Mouse (Mus musculus): ENCODE results near the gene Hs3st1.
"Not testable (repeated sequence)": the region's sequence is repeated elsewhere in the genome, so short reads cannot be mapped to it uniquely, and the experiment has no call there.

The Hs3st1 gene

GRCm38 (mm10) chr5:39755375-39755774, at the start of gene Hs3st1:
Hs3st1 (minus strand) TSS chr5:39755475.
- not testable (repeated sequence) for DNase-seq (ENCODE audit: low spot score in 2 of 2)

- DNase-seq (ENCODE audit: low spot score in 2 of 2) = no peak
These were observed 49.4 kb upstream of the Hs3st1 start for GRCm38 (mm10) chr5:39804663-39805062.

- no peak for DNase-seq (ENCODE audit: low spot score in 2 of 2)
These were observed 48.7 kb upstream of the Hs3st1 start for GRCm38 (mm10) chr5:39803941-39804340.

DNA sequence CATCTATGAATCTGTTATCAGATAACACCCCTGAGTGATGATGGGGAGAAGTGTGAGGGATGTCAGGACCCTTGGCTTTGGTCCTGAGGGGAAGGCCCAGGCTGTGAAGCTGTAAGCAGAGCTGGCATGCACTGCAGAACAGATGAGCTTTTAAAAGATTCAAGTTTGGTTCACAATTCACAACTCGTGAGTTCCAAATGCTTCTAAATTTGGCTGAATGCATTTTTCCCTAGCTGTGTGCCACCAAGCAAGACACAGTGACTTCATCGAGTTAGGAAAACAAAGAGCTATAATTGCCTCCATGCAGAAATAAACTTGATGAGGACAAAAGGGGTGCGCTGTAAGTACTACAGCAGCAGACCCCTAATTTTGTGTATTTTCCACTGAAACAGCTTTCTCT, 48.2 kb upstream of the Hs3st1 start:
- DNase-seq (ENCODE audit: low spot score in 2 of 2) = no peak

DNA sequence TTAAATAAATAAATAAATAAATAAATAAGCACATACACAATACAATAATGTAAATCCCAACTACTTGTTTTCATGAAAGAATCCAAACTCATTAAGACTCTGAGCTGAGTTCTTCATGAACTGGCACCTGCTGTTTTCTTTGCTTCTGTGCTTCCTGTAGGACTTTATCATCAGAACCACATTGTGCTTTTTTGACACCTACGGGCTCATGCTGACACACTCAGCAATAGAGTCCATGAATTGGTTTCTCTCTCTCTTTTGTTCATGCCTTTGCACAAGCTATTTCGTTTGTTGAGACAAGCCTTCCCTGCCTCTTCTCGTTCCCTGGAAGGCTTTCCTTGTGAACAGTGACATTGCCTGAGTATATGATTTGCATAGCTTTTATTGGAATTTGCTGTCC, 46.8 kb upstream of the Hs3st1 start:
- no peak for DNase-seq (ENCODE audit: low spot score in 2 of 2)

GRCm38 (mm10) chr5:39777094-39777710, 21.9 kb upstream of the Hs3st1 start:
- no peak for DNase-seq (ENCODE audit: low spot score in 2 of 2)

DNA sequence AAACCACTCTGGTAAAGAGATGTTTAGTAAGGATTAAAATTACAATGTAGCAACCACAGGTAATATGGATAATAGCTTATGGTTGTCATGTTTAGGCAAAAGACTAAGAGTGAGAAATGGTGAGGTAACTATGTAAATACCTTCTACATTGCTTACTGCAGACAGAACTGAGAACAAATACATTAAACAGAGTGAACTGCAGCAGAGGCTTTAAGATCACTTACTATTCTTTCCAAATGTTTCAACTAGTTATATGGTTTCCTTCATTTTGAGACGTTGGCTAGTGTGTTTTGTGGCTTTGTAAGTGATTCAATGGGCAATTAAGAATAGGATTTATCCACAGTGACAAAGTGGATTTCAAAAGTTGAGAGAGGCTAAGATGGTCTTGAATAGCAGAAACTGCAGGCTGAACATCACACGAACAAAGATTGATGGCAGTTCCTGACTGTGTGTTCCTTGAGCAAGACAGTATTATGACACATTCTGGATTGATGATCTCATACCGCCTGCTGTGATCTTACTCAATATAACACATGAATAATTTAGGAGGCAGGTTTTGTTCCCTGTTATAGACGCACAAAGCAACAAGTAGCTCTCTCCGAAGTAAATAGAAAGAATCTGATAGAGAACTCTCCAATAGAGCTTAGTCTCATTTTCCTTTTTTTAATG, 16.5 kb upstream of the Hs3st1 start:
- DNase-seq (ENCODE audit: low spot score in 2 of 2) = no peak

- no peak for DNase-seq (ENCODE audit: low spot score in 2 of 2)
These were observed 6.6 kb upstream of the Hs3st1 start for GRCm38 (mm10) chr5:39761682-39762456.

DNA sequence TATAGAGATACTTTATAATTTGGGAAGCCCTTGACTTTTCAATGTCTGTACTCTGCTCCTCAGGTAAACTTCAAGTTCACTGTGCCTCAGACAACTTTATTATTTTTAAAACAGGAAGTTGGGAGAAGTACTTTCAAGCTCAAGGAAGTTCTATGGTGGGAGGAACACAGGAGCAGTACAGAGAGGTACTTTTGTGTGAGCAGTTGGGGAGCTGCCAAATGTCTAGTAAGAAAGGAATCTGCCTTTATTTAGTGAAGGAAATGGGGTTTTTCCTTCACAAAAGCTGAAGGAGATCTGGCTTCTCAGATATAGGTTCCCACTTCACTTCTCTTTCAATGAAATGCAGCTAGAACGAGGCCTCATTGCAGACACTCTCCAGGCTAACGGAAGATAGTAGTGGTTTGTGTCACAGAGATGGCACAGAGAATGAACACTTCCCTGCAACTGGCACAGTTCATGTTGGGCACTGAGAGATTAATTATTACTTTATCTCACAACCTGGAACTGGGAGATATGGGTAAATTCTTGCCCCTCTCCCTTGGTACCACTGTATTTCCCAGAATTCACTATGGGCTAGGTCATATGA, 3.7 kb upstream of the Hs3st1 start:
- DNase-seq (ENCODE audit: low spot score in 2 of 2) = no peak

DNA sequence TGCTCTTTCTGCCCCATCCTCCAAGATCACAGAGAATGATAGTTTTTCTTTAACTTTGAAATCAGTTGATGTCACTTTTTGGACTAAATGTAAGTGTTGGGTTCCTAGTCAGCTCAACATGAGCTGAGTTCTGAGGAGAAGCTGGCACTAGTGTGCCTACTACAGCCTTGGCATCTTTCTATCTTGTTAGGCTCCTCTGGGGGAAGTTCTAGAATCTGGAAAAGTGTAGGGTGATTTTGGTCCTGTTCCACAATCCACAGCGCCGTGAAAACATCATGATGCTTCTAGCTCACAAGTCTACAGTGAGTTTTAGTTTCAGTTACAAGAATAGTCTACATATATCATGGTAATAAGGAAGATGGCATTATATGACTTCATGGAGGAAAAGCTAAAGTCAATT, 18.4 kb downstream of the Hs3st1 start:
- no peak for DNase-seq (ENCODE audit: low spot score in 2 of 2)

GRCm38 (mm10) chr5:39733750-39734443, 21.4 kb downstream of the Hs3st1 start:
- DNase-seq (ENCODE audit: low spot score in 2 of 2) = no peak

DNA sequence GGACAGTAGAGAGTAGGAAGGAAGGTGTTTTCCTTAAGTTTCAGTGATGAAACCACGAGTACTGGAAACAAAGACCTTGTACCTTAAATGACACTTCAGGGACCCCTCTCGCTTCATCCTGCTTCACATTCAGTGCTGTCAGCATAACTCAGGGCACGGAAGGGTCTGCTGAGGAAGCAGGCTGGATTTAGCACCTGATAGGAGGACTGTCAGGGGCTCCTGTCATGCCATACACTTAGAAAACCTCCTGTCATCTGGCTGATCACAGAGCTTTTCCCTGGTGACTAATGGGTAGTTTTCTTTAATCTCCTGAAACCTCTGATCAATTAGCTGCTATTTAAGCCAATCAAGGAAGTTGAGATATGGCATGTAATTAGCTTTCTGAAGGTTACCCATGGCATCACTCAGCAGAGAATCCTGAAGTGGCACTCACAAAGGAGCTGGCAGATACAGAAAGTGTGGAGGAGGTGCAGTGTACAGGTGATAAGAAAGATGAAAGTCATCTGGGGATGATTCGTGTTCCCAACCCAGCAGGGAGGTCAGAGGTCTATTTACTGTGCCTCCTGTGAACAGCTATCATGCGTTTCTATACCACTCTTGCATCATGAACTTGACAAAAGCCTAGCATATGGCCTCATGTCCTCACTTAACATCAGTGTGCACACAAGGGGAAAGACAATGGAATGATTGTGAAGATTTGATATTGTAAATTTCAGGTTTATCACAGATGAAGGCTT, 22.1 kb downstream of the Hs3st1 start:
- no peak for DNase-seq (ENCODE audit: low spot score in 2 of 2)

- no peak for DNase-seq (ENCODE audit: low spot score in 2 of 2)
These were observed 39.4 kb downstream of the Hs3st1 start for GRCm38 (mm10) chr5:39715694-39716550.

GRCm38 (mm10) chr5:39715193-39715592, 40.1 kb downstream of the Hs3st1 start:
- no peak for DNase-seq (ENCODE audit: low spot score in 2 of 2)

DNA sequence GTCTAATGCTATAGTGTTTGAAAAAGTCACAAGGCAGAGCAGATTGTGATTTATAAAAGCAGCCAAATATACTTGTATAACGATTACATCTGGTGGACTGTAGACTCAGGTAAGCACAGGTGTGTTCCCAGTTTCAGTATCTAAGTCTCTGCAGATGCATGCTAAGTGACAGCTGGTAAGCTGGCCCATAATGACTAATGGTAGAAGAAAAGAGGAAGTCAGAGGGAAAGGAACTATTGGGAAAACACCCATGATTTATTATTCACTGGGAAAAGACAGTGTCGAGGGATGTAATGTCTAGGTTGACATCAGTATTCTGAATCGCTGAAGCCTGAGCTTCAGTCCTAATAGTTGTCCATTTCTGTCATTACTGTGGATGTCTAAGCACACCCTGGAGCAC, 49.7 kb downstream of the Hs3st1 start:
- no peak for DNase-seq (ENCODE audit: low spot score in 2 of 2)

GRCm38 (mm10) chr5:39660826-39661225, 94.4 kb downstream of the Hs3st1 start:
- no peak for DNase-seq (ENCODE audit: low spot score in 2 of 2)

DNA sequence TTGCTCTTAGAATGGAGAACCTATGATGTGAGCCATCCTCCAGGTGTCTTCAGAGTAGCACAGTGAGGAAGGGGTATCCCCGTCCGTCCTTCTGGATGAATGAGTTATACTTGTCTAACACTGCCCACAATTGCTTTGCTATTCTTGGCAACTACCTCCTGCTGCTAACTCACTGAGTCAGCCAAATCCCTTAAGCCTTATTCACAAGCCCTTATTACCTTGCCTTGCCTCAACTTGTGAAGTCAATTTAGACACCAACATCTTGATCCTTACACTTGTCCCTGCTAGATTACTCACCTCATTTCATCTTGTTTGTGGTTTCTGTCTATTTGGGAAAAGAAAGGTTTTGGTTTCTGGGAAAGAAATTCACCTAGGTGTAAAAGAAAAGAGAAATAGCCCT, 95.9 kb downstream of the Hs3st1 start:
- DNase-seq (ENCODE audit: low spot score in 2 of 2) = no peak

- no peak for DNase-seq (ENCODE audit: low spot score in 2 of 2)
These were observed 110.4 kb downstream of the Hs3st1 start for GRCm38 (mm10) chr5:39644827-39645380.

GRCm38 (mm10) chr5:39643924-39644826, 111.1 kb downstream of the Hs3st1 start:
- DNase-seq (ENCODE audit: low spot score in 2 of 2) = peak; percentile 81 to 86
